Mouse (Mus musculus): Measurements from ENCODE around the gene Ccnd2. TPM values are rescaled to one million over a fixed set of nuclear protein-coding genes. Genes with fewer than 3 reads are reported as not detected.
A peak's percentile ranks its signal among the peaks of the same experiment; 100 is the strongest.

Gene Ccnd2
- total RNA-seq, 4 experiments from 2014 or later = 63.0 to 86.8 (median 73.0) TPM

- DNase-seq (ENCODE audit: low spot score in 2 of 2) = no peak
These were observed 3.3 kb downstream of the Ccnd2 start for GRCm38 (mm10) chr6:127148526-127149302.

- peak; percentile 64 to 65 for DNase-seq (ENCODE audit: low spot score in 2 of 2)
These were observed 4.3 kb downstream of the Ccnd2 start for GRCm38 (mm10) chr6:127147665-127148064.

DNA sequence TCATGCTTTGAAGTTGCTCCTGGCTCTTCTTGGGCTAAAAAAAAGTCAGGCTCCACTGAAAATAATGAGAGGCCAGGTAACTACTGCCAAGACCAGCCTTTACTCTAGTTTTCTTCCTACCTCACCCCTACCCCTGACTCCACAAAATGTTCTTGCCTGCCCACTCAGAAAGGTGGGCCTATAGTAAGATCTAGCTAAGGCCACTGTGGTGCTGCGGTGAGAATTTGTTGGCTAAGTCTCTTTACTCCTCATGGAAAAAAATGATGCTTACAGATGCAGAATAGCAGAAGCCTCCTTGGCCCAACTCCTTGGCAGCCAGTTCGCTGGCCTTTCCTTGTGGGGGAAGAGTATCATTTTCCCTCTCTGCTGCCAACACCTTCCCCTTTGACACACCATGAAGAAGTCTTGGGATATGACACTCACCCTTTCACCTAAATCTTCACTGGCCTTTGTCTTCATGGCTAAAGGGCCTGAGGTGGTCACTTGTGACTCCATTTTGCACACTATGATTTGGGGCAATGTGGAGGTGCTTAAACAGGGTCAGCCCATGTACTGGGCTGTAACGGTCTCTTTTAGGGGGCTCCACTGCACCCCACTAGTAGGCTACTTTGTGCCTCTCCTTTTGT lies 5.6 kb downstream of the Ccnd2 start:
- DNase-seq (ENCODE audit: low spot score in 2 of 2) = no peak

DNA sequence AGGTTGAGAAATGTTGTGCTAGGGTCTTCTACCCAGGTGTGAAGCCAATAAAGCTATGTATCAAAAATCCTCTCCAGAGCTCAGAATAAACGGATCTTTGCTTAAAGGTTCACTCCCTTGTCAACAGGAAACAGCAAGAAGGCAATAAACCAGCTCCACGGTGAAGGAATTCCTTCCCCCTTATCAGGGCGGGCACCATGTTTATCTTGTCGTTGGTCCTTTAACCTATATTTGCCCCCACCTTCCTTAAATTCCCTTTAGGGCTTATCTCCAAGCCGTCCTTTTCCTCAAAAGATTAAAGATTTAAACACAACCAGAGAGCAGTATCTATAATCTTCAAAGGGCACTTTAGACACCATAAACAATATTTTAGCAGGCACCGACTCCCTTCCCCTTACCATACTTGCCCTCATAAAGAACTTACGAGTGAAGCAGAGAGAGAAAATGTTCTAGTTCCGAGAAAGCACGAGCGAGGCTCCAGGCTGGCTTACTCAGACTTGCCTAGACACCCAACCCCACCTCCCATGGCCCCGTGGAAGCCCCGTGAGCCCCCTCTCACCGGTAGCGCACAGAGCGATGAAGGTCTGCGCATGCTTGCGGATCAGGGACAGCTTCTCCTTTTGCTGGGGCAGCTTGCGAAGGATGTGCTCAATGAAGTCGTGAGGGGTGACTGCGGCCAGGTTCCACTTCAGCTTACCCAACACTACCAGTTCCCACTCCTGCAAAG lies 6.4 kb downstream of the Ccnd2 start:
- no peak for DNase-seq (ENCODE audit: low spot score in 2 of 2)

- DNase-seq (ENCODE audit: low spot score in 2 of 2) = no peak
These were observed 8.3 kb downstream of the Ccnd2 start for GRCm38 (mm10) chr6:127143576-127144288.

DNA sequence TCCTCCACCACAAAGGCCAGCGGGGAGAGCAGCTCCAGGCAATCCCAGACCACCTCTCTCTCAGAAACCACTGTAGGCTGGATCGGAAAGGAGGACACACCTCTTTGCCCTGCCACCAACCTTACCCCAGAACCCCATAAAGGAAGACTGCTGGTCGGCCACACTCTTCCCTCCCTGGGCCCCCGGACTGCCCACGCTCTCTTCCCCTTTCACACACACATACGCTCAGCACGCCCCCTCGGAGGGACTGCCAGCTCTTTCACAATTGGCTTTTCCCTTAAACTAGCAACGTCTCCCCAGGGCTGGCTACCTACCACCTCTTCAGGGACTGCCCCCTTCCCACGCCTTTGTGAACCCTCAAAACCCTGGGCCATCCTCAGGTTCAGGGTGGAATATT lies 8.9 kb downstream of the Ccnd2 start:
- DNase-seq (ENCODE audit: low spot score in 2 of 2) = no peak

DNA sequence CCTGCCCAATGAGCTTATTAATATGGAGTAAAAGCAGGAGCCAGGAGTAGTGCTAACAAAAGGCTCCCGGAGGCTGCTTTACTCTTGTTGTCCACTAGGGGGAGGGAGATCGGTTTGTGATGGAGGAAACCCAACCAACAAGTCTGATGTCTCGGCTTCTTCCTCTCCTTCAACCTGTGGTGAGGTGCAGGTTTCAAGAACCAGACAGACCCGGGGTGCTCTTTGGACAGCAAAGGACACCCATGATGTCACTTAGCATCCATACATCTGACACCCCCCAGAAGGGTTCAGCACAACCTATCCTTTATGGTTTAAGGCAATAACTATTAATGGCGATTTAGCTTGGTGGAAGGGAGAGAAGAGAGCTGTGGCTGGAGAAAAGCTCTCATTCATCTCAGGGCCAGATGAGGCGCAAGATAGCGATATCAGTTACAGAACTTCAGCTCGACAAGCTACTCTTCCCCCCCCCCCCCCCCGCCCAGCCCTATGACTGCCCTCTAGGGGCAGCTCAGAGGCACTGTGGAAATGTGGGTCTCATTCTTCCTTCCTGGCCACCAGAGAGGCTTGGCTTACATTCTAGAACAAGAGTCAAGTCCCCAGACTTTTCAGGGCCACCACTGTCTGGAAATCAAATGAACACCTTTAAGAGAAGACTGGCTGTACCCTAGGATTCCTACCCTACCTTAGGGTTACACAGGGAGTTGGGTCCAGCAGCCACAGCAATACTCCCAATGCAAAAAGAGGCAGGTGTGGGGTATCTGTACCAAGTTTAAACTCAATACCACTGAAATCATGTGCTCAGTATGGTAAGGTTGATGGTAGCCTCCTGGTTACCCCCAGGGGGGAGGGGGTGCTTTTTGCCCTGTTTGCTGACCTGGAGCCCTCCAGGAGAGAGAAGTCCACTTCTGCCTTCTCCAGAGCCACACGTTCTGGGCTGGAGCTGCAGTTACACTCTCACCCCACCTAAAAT lies 9.6 kb downstream of the Ccnd2 start:
- DNase-seq (ENCODE audit: low spot score in 2 of 2) = no peak

- peak in 1 of 2 experiments; percentile 61 for DNase-seq (ENCODE audit: low spot score in 2 of 2)
These were observed 13.0 kb downstream of the Ccnd2 start for GRCm38 (mm10) chr6:127138962-127139361.

DNA sequence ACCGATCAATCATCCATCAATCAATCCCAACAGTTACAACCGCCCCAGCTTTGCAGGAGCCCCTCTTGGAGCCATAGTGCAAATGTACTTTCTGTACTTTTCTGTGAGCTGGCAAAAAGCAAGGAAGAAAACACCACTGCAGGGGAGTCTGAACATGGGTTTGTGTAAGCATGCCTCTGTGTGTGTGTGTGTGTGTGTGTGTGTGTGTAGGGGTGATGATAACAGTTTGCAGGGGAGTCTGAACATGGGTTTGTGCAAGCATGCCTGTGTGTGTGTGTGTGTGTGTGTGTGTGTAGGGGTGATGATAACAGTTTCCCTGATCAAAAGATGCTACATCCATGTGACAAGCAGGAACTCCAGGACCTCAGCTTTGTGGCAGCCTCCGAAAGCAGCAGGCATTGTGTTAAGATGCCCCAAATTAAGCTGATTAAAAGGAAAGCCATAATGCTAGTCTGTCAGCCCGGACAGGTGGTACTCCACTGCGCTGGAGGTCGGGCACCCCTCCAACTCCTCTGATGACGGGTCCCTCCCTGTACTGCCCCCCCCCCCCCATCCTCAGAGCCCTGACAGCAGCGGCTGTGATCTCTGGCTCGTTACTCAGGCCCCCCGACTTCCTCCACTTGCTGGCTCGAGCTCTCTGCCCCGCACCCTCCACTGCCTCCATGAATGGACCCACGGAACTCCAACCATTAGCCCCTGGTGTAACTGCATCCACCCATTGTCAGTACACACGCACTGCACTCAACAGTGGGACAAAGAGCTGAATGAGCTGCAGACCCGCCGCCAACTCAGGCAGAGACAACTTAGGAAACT lies 18.4 kb downstream of the Ccnd2 start:
- no peak for DNase-seq (ENCODE audit: low spot score in 2 of 2)

GRCm38 (mm10) chr6:127132719-127133118 lies 19.3 kb downstream of the Ccnd2 start:
- no peak for DNase-seq (ENCODE audit: low spot score in 2 of 2)

DNA sequence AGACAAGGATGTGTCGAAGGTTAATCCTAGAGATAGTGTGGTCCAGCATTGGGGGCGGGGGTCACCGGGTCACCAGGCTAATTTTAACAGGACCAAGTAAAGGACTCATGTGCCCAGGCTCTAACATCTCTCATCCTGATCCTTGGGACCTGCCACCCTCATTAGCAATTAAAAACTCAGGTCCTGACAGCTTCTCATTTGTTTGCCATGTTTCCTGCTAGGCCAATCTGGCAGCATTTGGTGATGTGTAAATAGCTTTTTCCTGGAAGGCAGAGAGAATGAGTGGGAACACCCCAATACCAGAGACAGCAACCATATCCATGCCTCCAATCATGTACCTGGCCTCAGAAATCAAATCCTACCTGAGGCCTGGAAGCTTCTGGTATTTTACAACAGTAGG lies 20.0 kb downstream of the Ccnd2 start:
- no peak for DNase-seq (ENCODE audit: low spot score in 2 of 2)

GRCm38 (mm10) chr6:127130377-127130776 lies 21.6 kb downstream of the Ccnd2 start:
- DNase-seq (ENCODE audit: low spot score in 2 of 2) = no peak

DNA sequence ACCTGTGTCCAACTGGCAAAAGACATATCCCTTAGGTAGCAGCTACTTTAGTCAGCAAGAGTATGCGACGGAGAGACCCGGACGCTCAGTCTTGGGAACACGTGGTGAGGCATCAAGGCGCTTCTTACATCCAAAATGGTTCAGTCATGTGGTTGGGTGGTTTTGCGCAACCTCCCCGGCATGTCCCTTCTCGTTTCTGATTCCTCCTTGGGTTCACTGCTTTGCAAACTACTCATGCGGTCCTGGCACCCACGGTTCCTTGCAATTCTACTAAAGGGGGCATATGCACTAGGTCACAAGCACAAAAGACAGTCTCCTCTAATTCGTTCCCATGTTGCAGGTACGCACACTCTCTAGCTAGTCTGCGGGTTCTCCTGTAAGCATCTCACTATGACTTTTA lies 22.3 kb downstream of the Ccnd2 start:
- DNase-seq (ENCODE audit: low spot score in 2 of 2) = no peak

DNA sequence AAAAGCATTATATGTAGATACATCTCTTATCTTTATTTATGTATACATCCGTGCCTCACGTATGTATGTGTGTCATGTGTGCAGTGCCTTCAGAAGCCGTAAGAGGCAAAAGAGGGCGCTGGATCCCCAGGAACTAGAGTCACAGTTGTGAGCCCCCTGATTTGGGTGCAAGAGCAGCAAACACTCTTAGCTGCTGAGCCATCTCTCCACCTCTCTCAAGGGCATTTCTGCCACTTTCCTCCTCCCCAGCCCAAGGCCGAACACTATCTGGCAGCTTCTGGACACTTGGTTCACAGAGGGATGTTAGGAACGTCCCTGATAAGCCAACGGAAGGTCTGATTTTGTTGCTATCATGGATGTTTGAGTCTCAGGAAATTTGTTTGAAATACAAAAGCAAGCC lies 28.5 kb downstream of the Ccnd2 start:
- no peak for DNase-seq (ENCODE audit: low spot score in 2 of 2)

DNA sequence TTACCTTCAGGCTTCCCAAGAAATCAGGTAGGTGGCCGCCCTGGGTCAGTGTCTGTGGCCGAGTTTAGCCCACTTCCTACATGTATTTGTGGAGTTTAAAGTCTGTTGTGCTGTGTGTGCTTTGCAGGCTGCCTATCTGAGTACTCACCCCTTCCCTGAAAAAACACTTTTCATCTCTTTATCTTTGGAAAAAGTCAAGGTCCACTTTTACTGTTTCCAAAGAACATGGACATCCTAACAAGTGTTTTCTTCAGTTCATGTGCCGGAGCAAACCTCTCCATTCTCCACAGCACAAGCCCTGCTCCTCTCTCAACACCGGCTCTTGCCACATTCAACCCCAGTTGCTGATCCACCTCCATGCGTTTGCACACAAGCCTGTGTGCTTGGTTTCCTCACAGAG lies 29.0 kb downstream of the Ccnd2 start:
- DNase-seq (ENCODE audit: low spot score in 2 of 2) = no peak

DNA sequence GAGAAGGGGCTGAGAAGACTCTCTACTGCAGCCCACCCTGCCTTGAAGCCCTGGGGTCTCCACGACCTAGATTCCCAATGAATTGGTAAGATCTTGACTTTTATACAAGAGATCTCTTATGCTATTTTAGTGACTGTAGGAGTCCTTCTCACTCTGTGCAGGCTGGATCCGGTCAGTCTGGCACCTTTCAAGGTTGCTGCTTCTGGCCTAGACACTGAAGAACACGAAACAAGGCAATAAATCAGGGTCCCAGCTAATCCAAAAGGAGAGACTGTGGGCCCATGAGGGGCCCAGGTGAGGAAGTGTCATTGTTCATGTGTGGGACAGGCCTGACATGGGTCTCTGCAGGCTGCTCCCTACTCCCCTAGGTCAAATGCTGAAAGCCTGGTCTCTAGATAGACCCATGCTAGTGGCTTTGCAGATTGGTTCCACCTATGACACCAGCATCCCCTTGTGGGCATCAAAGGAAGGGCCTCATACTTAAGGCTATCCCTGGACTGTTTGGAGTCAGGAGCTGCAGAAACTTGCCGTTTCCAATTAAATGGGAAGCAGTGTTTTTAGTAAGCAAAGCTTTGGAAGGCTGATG lies 29.7 kb downstream of the Ccnd2 start:
- no peak for DNase-seq (ENCODE audit: low spot score in 2 of 2)

- DNase-seq (ENCODE audit: low spot score in 2 of 2) = no peak
These were observed 37.1 kb downstream of the Ccnd2 start for GRCm38 (mm10) chr6:127114753-127115456.

- peak; percentile 76 to 94 for DNase-seq (ENCODE audit: low spot score in 2 of 2)
These were observed 42.5 kb downstream of the Ccnd2 start, which contains the start of gene Tigar for GRCm38 (mm10) chr6:127109402-127109930. Tigar (minus strand) TSS chr6:127109557.
